Mouse (Mus musculus) forebrain, embryonic 10.5 days (tissue): Measurements from ENCODE around the gene Cox18. TPM values are rescaled to one million over a fixed set of nuclear protein-coding genes. Genes with fewer than 3 reads are reported as not detected.

Experiments
- DNase-seq: peaks from one replicate; pipeline ENCODE4 v3.0.0-alpha.2; 2017; ENCODE audit warnings: low spot score; ENCODE audit errors: extremely low spot score
- H3K27ac ChIP-seq: fragments of 300-500 bp; sonication (generic); 2 replicates; pipeline ENCODE4 v1.5.1; 2016; ENCODE audit warnings: mild to moderate bottlenecking
- H3K27me3 ChIP-seq: fragments of 300-500 bp; sonication (generic); 2 replicates; pipeline ENCODE4 v1.6.1; 2016; ENCODE audit warnings: mild to moderate bottlenecking; ENCODE audit not compliant: poor library complexity, severe bottlenecking
- H3K36me3 ChIP-seq: fragments of 300-500 bp; sonication (generic); replicated peaks from 2 replicates; pipeline ENCODE4 v1.6.1; 2016; ENCODE audit warnings: mild to moderate bottlenecking, moderate library complexity
- H3K4me1 ChIP-seq: fragments of 300-500 bp; sonication (generic); 2 replicates; pipeline ENCODE4 v1.6.1; 2016
- H3K4me3 ChIP-seq: fragments of 300-500 bp; sonication (generic); 2 replicates; pipeline ENCODE4 v1.5.1; 2016; ENCODE audit warnings: mild to moderate bottlenecking, moderate library complexity
- H3K9me3 ChIP-seq: fragments of 300-500 bp; sonication (generic); 2 replicates; pipeline ENCODE4 v1.6.1; 2016; ENCODE audit warnings: mild to moderate bottlenecking, moderate library complexity
- WGBS: fragments of 180-500 bp; shearing (Covaris S2); methylation state at CpG from one replicate; pipeline ENCODE4 v1.1.7; 2016; 5-methylcytosine and 5-hydroxymethylcytosine counted together
- polyA plus RNA-seq: library from polyadenylated mRNA; unstranded; fragments of >200 nt; fragmentation: Nextera tagmentation; extraction: Ambion mirVana; gene quantifications from 2 replicates; pipeline ENCODE4 v1.2.1, GENCODE M21; 2016

Cox18 gene
- polyA plus RNA-seq, 1 experiment from 2014 or later = 35.9 TPM

GRCm38 (mm10) chr5:90217791-90218190 is 6.0 kb downstream of the Cox18 start:
- Histone ChIP-seq H3K27ac (no peak overlapping the region), H3K4me1 (peaks cover 6% of the 10 kb centered on the region), H3K27me3 (no peaks in the 10 kb centered on the region), H3K9me3 (no peaks in the 10 kb centered on the region), H3K36me3 (peaks cover 83% of the 10 kb centered on the region), H3K4me3 (no peak overlapping the region)
- no peak for DNase-seq
- WGBS = 93% methylated on average over 3 of the region's 3 CpGs

DNA sequence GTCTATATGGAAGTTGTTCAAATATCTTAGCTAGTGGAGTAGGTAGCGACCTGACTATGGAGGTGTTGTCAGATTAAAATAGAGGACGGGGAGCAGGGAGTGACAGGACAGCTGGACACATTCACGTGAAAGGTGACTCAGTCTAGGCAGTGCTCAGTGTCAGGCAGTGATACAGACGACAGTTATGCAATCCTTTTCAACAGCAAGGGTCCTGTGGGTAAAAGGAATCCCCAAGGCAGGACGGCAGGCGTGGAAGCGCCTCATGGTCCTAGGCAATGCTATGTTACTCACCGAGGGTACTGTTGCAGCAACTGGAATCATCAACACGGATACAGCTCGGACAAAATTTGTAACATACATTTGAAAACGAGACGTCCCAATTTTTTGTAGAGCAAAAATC is 6.6 kb downstream of the Cox18 start:
- Histone ChIP-seq H3K27me3 (no peaks in the 10 kb centered on the region), H3K36me3 (peaks cover 83% of the 10 kb centered on the region), H3K9me3 (no peaks in the 10 kb centered on the region), H3K27ac (no peak overlapping the region), H3K4me3 (no peak overlapping the region), H3K4me1 (peaks cover under 1% of the 10 kb centered on the region; the same call in 1 of the 2 replicates)
- no peak for DNase-seq
- 96% methylated on average over 12 of the region's 12 CpGs for WGBS

- 98% methylated on average over 12 of the region's 12 CpGs for WGBS
- no peak for DNase-seq
Observed at GRCm38 (mm10) chr5:90213356-90213755, 10.4 kb downstream of the Cox18 start.

GRCm38 (mm10) chr5:90203168-90203567 is 20.6 kb downstream of the Cox18 start:
- DNase-seq = peak; percentile 24
- Histone ChIP-seq H3K36me3 (no peaks in the 10 kb centered on the region), H3K9me3 (no peaks in the 10 kb centered on the region), H3K4me3 (no peak overlapping the region), H3K27me3 (no peaks in the 10 kb centered on the region), H3K27ac (no peak overlapping the region), H3K4me1 (no peaks in the 10 kb centered on the region)
- 31% methylated on average over 5 of the region's 5 CpGs for WGBS

More at GRCm38 (mm10) chr5:90213356-90213755, 10.4 kb downstream of the Cox18 start:
- H3K4me3 ChIP-seq = no peak overlapping the region
- H3K4me1 ChIP-seq = no peaks in the 10 kb centered on the region
- H3K27me3 ChIP-seq = no peaks in the 10 kb centered on the region
- peaks cover 51% of the 10 kb centered on the region for H3K36me3 ChIP-seq
- H3K9me3 ChIP-seq = no peaks in the 10 kb centered on the region
- H3K27ac ChIP-seq = no peak overlapping the region

DNA sequence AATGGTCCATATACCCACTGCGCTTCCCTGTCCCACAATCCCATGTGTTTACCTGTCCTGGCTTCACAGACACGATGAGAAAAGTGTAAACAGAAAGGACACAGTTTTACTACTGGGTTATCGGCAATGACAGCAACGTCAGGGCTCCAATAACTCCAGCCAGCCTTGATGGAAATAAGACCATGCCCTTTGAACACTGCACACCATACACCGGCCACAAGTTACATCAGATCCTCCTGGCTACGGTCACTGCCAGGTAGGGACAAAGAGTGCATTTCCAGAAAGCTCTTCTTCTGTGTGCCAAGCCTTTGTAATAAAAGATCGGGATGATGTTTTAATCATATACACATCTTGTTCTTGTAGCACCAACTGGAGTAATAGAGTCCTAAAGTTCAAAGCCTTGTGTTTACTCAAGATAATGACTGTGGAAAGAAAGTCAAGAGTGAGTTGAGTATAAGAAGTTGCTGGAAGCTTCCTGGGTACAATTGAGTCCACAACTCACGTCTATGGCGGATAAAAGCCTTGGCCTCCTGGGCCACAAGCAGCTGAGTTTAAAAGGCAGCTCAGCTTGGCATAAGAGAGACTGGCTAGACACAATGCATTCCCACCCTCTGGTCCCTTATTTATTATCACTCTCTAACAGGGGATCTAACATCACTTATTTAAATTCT is 21.2 kb downstream of the Cox18 start:
- no peaks in the 10 kb centered on the region for H3K4me1 ChIP-seq
- 89% methylated on average over 9 of the region's 9 CpGs for WGBS
- no peak overlapping the region for H3K27ac ChIP-seq
- no peak overlapping the region for H3K4me3 ChIP-seq
- no peaks in the 10 kb centered on the region for H3K27me3 ChIP-seq
- H3K36me3 ChIP-seq = no peaks in the 10 kb centered on the region
- H3K9me3 ChIP-seq = no peaks in the 10 kb centered on the region
- no peak for DNase-seq

DNA sequence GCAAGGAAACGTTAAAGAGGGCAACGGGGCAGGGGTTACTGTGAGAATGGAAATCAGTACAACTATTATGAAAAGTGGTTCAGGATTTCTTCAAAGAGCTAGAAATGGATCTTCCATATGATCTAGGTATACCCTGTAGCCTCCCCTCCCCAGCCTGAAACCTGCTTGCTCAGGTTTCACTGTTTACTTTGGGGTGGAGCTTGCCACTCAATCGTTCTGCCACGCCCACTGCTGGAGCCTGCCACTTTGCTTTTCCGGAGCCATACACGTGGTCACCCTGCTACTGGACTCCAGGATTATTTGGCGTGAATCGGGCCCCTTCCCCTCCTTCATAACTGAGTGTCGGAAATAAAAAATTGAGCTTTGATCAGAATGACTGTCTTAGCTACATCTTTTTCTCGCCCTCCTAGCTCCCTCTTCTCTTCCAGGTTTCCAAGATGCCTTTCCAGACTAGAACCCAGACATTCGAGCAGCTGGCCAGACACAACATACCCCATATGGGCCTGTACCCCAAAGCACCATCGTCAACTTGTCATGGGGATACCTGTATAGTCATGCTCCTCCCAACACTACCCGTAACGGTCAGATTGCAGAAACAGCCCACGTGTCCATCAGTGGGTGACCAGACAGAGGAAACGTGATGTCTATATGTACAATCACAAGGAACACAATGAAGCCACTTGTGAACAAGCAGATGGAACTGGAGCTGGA is 23.7 kb downstream of the Cox18 start:
- Histone ChIP-seq H3K27me3 (no peaks in the 10 kb centered on the region), H3K36me3 (no peaks in the 10 kb centered on the region), H3K4me1 (no peaks in the 10 kb centered on the region), H3K27ac (no peak overlapping the region), H3K4me3 (no peak overlapping the region), H3K9me3 (no peaks in the 10 kb centered on the region)
- WGBS = 67% methylated on average over 16 of the region's 16 CpGs
- no peak for DNase-seq

GRCm38 (mm10) chr5:90194831-90195230 is 29.0 kb downstream of the Cox18 start:
- Histone ChIP-seq H3K36me3 (no peaks in the 10 kb centered on the region), H3K4me1 (no peaks in the 10 kb centered on the region), H3K27ac (no peak overlapping the region), H3K4me3 (no peak overlapping the region), H3K9me3 (no peaks in the 10 kb centered on the region), H3K27me3 (no peaks in the 10 kb centered on the region)
- 31% methylated on average over 6 of the region's 6 CpGs for WGBS
- DNase-seq = peak; percentile 46

GRCm38 (mm10) chr5:90182782-90183181 is 41.0 kb downstream of the Cox18 start:
- no peaks in the 10 kb centered on the region for H3K27me3 ChIP-seq
- 75% methylated on average over 5 of the region's 5 CpGs for WGBS
- H3K27ac ChIP-seq = no peak overlapping the region
- DNase-seq = no peak
- H3K9me3 ChIP-seq = no peaks in the 10 kb centered on the region
- 0 out of 2 replicates have a peak, but pooled peaks cover 4% of the 10 kb centered on the region for H3K4me1 ChIP-seq
- no peak overlapping the region for H3K4me3 ChIP-seq
- H3K36me3 ChIP-seq = no peaks in the 10 kb centered on the region

GRCm38 (mm10) chr5:90179094-90179493 is 44.7 kb downstream of the Cox18 start:
- H3K27ac ChIP-seq = no peak overlapping the region
- H3K4me1 ChIP-seq = 0 out of 2 replicates have a peak, but pooled peaks cover 4% of the 10 kb centered on the region
- no peak overlapping the region for H3K4me3 ChIP-seq
- H3K36me3 ChIP-seq = no peaks in the 10 kb centered on the region
- H3K9me3 ChIP-seq = no peaks in the 10 kb centered on the region
- no peaks in the 10 kb centered on the region for H3K27me3 ChIP-seq
- DNase-seq = no peak
- WGBS = 90% methylated on average over 5 of the region's 5 CpGs

DNA sequence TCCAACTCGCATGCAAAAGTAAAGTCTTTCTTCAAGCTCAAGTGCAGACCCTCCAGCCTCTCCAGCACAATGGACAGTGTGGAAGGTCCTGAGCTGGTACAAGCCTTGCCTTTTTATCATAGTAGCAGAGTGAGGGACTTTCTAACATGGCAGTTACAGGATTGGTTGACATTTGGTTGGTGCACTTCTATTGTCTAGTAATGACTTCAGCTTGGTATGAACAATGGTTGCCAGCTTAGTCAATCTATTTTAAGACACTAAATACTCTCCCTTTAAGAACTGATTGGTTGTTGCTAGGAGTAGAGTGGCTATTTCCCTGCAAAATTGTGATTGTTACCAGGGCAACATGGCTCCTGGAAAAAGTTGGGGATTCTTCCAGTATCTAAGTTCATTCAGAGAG is 45.7 kb downstream of the Cox18 start:
- H3K36me3 ChIP-seq = no peaks in the 10 kb centered on the region
- no peak overlapping the region for H3K27ac ChIP-seq
- 0 out of 2 replicates have a peak, but pooled peaks cover 4% of the 10 kb centered on the region for H3K4me1 ChIP-seq
- no peak for DNase-seq
- WGBS = 90% methylated on average over 1 of the region's 1 CpGs
- H3K27me3 ChIP-seq = no peaks in the 10 kb centered on the region
- H3K4me3 ChIP-seq = no peak overlapping the region
- H3K9me3 ChIP-seq = no peaks in the 10 kb centered on the region

Other genes starting within 250 kb of the Cox18 start
- 22.0 and 24.0 TPM in 2 replicates for gene Ankrd17, start 142.6 kb upstream of the Cox18 start, polyA plus RNA-seq
- gene Gm9958, start 143.2 kb upstream of the Cox18 start, polyA plus RNA-seq = 6.2 and 8.8 TPM in 2 replicates
- not detected in 2 replicates for gene Alb, start 236.9 kb upstream of the Cox18 start, polyA plus RNA-seq